Mouse (Mus musculus): ENCODE results near the gene Tspyl1. TPM values are rescaled to one million over a fixed set of nuclear protein-coding genes. Genes with fewer than 3 reads are reported as not detected.
"Not testable (repeated sequence)": the region's sequence is repeated elsewhere in the genome, so short reads cannot be mapped to it uniquely, and the experiment has no call there.

The Tspyl1 gene
- total RNA-seq (2014; fragmentation: Nextera tagmentation), result 29.1 and 37.5 TPM in 2 replicates
- total RNA-seq (2017), result 40.8 and 41.4 TPM in 2 replicates

- peak; percentile 92 for ATAC-seq (replicated peaks; ENCODE audit: poor library complexity, severe bottlenecking)
These were observed at the start of gene Tspyl1 for GRCm38 (mm10) chr10:34281962-34282388. Gene Tspyl1 (plus strand): TSS chr10:34282190.

- no peak for ATAC-seq (replicated peaks; ENCODE audit: poor library complexity, severe bottlenecking)
These were observed 48.6 kb upstream of the Tspyl1 start for GRCm38 (mm10) chr10:34233418-34233817.

- ATAC-seq (replicated peaks; ENCODE audit: poor library complexity, severe bottlenecking), result peak; percentile 50
These were observed 47.9 kb upstream of the Tspyl1 start for GRCm38 (mm10) chr10:34233931-34234745.

- peak; percentile 91 for ATAC-seq (replicated peaks; ENCODE audit: poor library complexity, severe bottlenecking)
These were observed 46.6 kb upstream of the Tspyl1 start for GRCm38 (mm10) chr10:34235384-34235783.

GRCm38 (mm10) chr10:34236569-34236968 is 45.4 kb upstream of the Tspyl1 start:
- no peak for ATAC-seq (replicated peaks; ENCODE audit: poor library complexity, severe bottlenecking)

- no peak for ATAC-seq (replicated peaks; ENCODE audit: poor library complexity, severe bottlenecking)
These were observed 43.5 kb upstream of the Tspyl1 start for GRCm38 (mm10) chr10:34238536-34238935.

GRCm38 (mm10) chr10:34244745-34245144 is 37.2 kb upstream of the Tspyl1 start:
- peak; percentile 49 for ATAC-seq (replicated peaks; ENCODE audit: poor library complexity, severe bottlenecking)

- ATAC-seq (replicated peaks; ENCODE audit: poor library complexity, severe bottlenecking), result no peak
These were observed 35.9 kb upstream of the Tspyl1 start for GRCm38 (mm10) chr10:34246106-34246505.

- no peak for ATAC-seq (replicated peaks; ENCODE audit: poor library complexity, severe bottlenecking)
These were observed 34.2 kb upstream of the Tspyl1 start for GRCm38 (mm10) chr10:34247757-34248156.

- peak; percentile 95 for ATAC-seq (replicated peaks; ENCODE audit: poor library complexity, severe bottlenecking)
These were observed 32.4 kb upstream of the Tspyl1 start for GRCm38 (mm10) chr10:34249594-34249993.

GRCm38 (mm10) chr10:34252833-34253232 is 29.2 kb upstream of the Tspyl1 start:
- not testable (repeated sequence) for ATAC-seq (replicated peaks; ENCODE audit: poor library complexity, severe bottlenecking)

- ATAC-seq (replicated peaks; ENCODE audit: poor library complexity, severe bottlenecking), result no peak
These were observed 16.9 kb upstream of the Tspyl1 start for GRCm38 (mm10) chr10:34265106-34265505.

- peak; percentile 85 for ATAC-seq (replicated peaks; ENCODE audit: poor library complexity, severe bottlenecking)
These were observed 14.5 kb upstream of the Tspyl1 start for GRCm38 (mm10) chr10:34267312-34268070.

GRCm38 (mm10) chr10:34271681-34272080 is 10.3 kb upstream of the Tspyl1 start:
- ATAC-seq (replicated peaks; ENCODE audit: poor library complexity, severe bottlenecking), result no peak

- peak; percentile 33 for ATAC-seq (replicated peaks; ENCODE audit: poor library complexity, severe bottlenecking)
These were observed 1.3 kb upstream of the Tspyl1 start for GRCm38 (mm10) chr10:34280591-34281175.

GRCm38 (mm10) chr10:34281211-34281961 is 604 bp upstream of the Tspyl1 start:
- ATAC-seq (replicated peaks; ENCODE audit: poor library complexity, severe bottlenecking), result no peak

GRCm38 (mm10) chr10:34282420-34283238 is 639 bp downstream of the Tspyl1 start:
- peak; percentile 38 for ATAC-seq (replicated peaks; ENCODE audit: poor library complexity, severe bottlenecking)

GRCm38 (mm10) chr10:34296911-34297298 is 14.9 kb downstream of the Tspyl1 start:
- ATAC-seq (replicated peaks; ENCODE audit: poor library complexity, severe bottlenecking), result no peak

- peak; percentile 91 for ATAC-seq (replicated peaks; ENCODE audit: poor library complexity, severe bottlenecking)
These were observed 15.4 kb downstream of the Tspyl1 start, which contains the start of gene Tspyl4 for GRCm38 (mm10) chr10:34297299-34297979. Gene Tspyl4 (plus strand): TSS chr10:34297442.

Data from granulocyte monocyte progenitor cell, adult 5-6 weeks (primary cell).